Mouse (Mus musculus) E14TG2a.4 (cell line): ENCODE data around the gene Wnt10a.
"Not testable (repeated sequence)": the region's sequence is repeated elsewhere in the genome, so short reads cannot be mapped to it uniquely, and the experiment has no call there.

Experiments used
- H3K27me3 ChIP-seq: 2 replicates; pipeline ENCODE4 v1.6.1; 2014; ENCODE audit warnings: low read length, control low read depth; ENCODE audit not compliant: insufficient read depth
- H3K36me3 ChIP-seq: 2 replicates; pipeline ENCODE4 v1.6.1; 2014; ENCODE audit warnings: low read length, control low read depth; ENCODE audit not compliant: insufficient read depth
- H3K4me1 ChIP-seq: replicated peaks from 2 replicates; pipeline ENCODE4 v1.6.1; 2014; ENCODE audit warnings: low read depth, low read length, control low read depth
- H3K4me3 ChIP-seq: replicated peaks from 2 replicates; pipeline ENCODE4 v1.5.1; 2014; ENCODE audit warnings: mild to moderate bottlenecking, low read length
- H3K9me3 ChIP-seq: 2 replicates; pipeline ENCODE4 v1.6.1; 2014; ENCODE audit warnings: low read length, control low read depth
- CTCF ChIP-seq: conservative IDR thresholded peaks from 2 replicates; pipeline ENCODE4 v1.5.1; 2014; ENCODE audit warnings: low read length
- NANOG ChIP-seq: IDR thresholded peaks from 2 replicates; pipeline ENCODE4 v1.6.1; 2014; ENCODE audit warnings: borderline replicate concordance, low read length, mixed read lengths
- POU5F1 ChIP-seq: IDR thresholded peaks from 2 replicates; pipeline ENCODE4 v1.6.1; 2014; ENCODE audit warnings: low read length, borderline replicate concordance

The Wnt10a gene

GRCm38 (mm10) chr1:74805843-74806242 lies 14.5 kb downstream of the Wnt10a start:
- Histone ChIP-seq H3K27me3 (peaks cover 93% of the 10 kb centered on the region), H3K36me3 (no peaks in the 10 kb centered on the region), H3K4me1 (peaks cover 66% of the 10 kb centered on the region), H3K4me3 (peak overlapping the region; percentile 62), H3K9me3 (no peaks in the 10 kb centered on the region)
- TF ChIP-seq NANOG (no peak), CTCF (no peak), POU5F1 (no peak)

GRCm38 (mm10) chr1:74806360-74807311 lies 15.3 kb downstream of the Wnt10a start:
- TF ChIP-seq POU5F1 (no peak), CTCF (peak; percentile 43)
- H3K27me3 ChIP-seq = peaks cover 91% of the 10 kb centered on the region
- no peaks in the 10 kb centered on the region for H3K9me3 ChIP-seq
- H3K36me3 ChIP-seq = no peaks in the 10 kb centered on the region
- H3K4me1 ChIP-seq = peaks cover 63% of the 10 kb centered on the region
- H3K4me3 ChIP-seq = peak overlapping the region; percentile 62

GRCm38 (mm10) chr1:74807551-74808071 lies 16.3 kb downstream of the Wnt10a start:
- TF ChIP-seq CTCF (no peak), NANOG (no peak), POU5F1 (no peak)

GRCm38 (mm10) chr1:74808078-74808477 lies 16.8 kb downstream of the Wnt10a start:
- Histone ChIP-seq H3K9me3 (no peaks in the 10 kb centered on the region), H3K27me3 (peaks cover 78% of the 10 kb centered on the region), H3K36me3 (no peaks in the 10 kb centered on the region), H3K4me1 (peaks cover 56% of the 10 kb centered on the region), H3K4me3 (peak overlapping the region; percentile 62)
- TF ChIP-seq NANOG = no peak
- peak; percentile 82 for TF ChIP-seq CTCF
- TF ChIP-seq POU5F1 = no peak

More at GRCm38 (mm10) chr1:74807551-74808071, 16.3 kb downstream of the Wnt10a start:
- H3K4me1 ChIP-seq = peaks cover 59% of the 10 kb centered on the region
- peaks cover 83% of the 10 kb centered on the region for H3K27me3 ChIP-seq
- peak overlapping the region; percentile 62 for H3K4me3 ChIP-seq
- H3K9me3 ChIP-seq = no peaks in the 10 kb centered on the region
- H3K36me3 ChIP-seq = no peaks in the 10 kb centered on the region

GRCm38 (mm10) chr1:74809007-74809406 lies 17.7 kb downstream of the Wnt10a start:
- peaks cover 48% of the 10 kb centered on the region for H3K4me1 ChIP-seq
- H3K36me3 ChIP-seq = no peaks in the 10 kb centered on the region
- H3K27me3 ChIP-seq = peaks cover 75% of the 10 kb centered on the region
- H3K4me3 ChIP-seq = no peak overlapping the region
- TF ChIP-seq CTCF = peak; percentile 62
- TF ChIP-seq NANOG = no peak
- TF ChIP-seq POU5F1 = no peak
- H3K9me3 ChIP-seq = no peaks in the 10 kb centered on the region

- Histone ChIP-seq H3K9me3 (no peaks in the 10 kb centered on the region), H3K4me3 (no peak overlapping the region), H3K27me3 (peaks cover 18% of the 10 kb centered on the region), H3K36me3 (0 out of 2 replicates have a peak, but pooled peaks cover 4% of the 10 kb centered on the region), H3K4me1 (peaks cover 38% of the 10 kb centered on the region)
- TF ChIP-seq NANOG (no peak), CTCF (0 out of 2 replicates have a peak, but pooled peaks have one; percentile 10)
Observed at GRCm38 (mm10) chr1:74814931-74815647, 23.8 kb downstream of the Wnt10a start.

- H3K9me3 ChIP-seq, H3K4me3 ChIP-seq, H3K36me3 ChIP-seq: not testable (repeated sequence)
- peaks cover 38% of the 10 kb centered on the region for H3K4me1 ChIP-seq
- peaks cover 11% of the 10 kb centered on the region for H3K27me3 ChIP-seq
Observed at GRCm38 (mm10) chr1:74815965-74816364, 24.6 kb downstream of the Wnt10a start.

- Histone ChIP-seq H3K27me3 (peaks cover 8% of the 10 kb centered on the region), H3K36me3 (0 out of 2 replicates have a peak, but pooled peaks cover 4% of the 10 kb centered on the region), H3K9me3 (no peaks in the 10 kb centered on the region), H3K4me1 (peaks cover 39% of the 10 kb centered on the region), H3K4me3 (peak overlapping the region; percentile 90)
- no peak for TF ChIP-seq NANOG
- TF ChIP-seq CTCF = no peak
- no peak; the same call in 1 of the 2 replicates for TF ChIP-seq POU5F1
Observed at GRCm38 (mm10) chr1:74816612-74817199, 25.4 kb downstream of the Wnt10a start.
